Mouse (Mus musculus): ENCODE data around the gene Fezf2. TPM values are rescaled to one million over a fixed set of nuclear protein-coding genes. Genes with fewer than 3 reads are reported as not detected.

The Fezf2 gene
- polyA plus RNA-seq (2015; fragmentation: Nextera tagmentation; extraction: Ambion mirVana) = 0.21 TPM in 1 of 2 replicates, not detected in the other

- ATAC-seq (ENCODE audit: borderline replicate concordance, extremely low read depth, low FRiP score, low TSS enrichment) = no peak
- Histone ChIP-seq H3K4me1 (peaks cover 17% of the 10 kb centered on the region), H3K4me2 (no peak within 1 kb of the TSS), H3K9me3 (no peaks in the 10 kb centered on the region), H3K36me3 (no peaks in the 10 kb centered on the region), H3K4me3 (no peak within 1 kb of the TSS; the same call in 1 of the 2 replicates), H3K9ac (no peak within 1 kb of the TSS), H3K27me3 (peaks cover 98% of the 10 kb centered on the region), H3K27ac (no peak within 1 kb of the TSS)
- WGBS = 8% methylated on average over 2 of the region's 2 CpGs
Observed at GRCm38 (mm10) chr14:12348089-12348488, at the start of gene Fezf2. Gene Fezf2 (minus strand): TSS chr14:12348189.

DNA sequence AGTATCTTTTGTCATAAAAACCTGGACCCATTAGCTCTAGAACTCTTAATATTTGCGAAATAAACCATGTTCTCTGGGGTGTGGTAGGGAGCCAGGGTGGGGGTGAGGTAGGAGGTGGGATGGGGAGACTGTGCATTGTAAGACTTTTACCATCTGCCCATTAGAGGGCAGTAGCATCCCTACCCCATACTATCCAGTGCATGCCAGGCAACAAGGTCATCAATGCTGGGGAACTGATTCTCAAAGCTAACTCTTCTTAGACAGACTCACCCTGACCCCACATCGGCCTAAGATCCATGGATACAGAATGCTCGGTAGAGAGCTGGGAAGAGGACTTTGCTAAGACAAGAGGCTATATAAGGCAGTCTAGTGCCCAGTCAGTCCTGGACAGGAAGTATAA, 49.6 kb upstream of the Fezf2 start:
- H3K9me3 ChIP-seq = no peaks in the 10 kb centered on the region
- H3K9ac ChIP-seq = no peak overlapping the region
- no peak overlapping the region for H3K27ac ChIP-seq
- H3K4me1 ChIP-seq = no peaks in the 10 kb centered on the region
- no peak overlapping the region for H3K4me3 ChIP-seq
- H3K4me2 ChIP-seq = no peak overlapping the region
- WGBS = 67% methylated on average over 3 of the region's 3 CpGs
- H3K36me3 ChIP-seq = no peaks in the 10 kb centered on the region
- H3K27me3 ChIP-seq = no peaks in the 10 kb centered on the region
- no peak for ATAC-seq (ENCODE audit: borderline replicate concordance, extremely low read depth, low FRiP score, low TSS enrichment)

GRCm38 (mm10) chr14:12394318-12394717, 46.3 kb upstream of the Fezf2 start:
- no peaks in the 10 kb centered on the region for H3K9me3 ChIP-seq
- H3K36me3 ChIP-seq = no peaks in the 10 kb centered on the region
- 63% methylated on average over 2 of the region's 2 CpGs for WGBS
- H3K4me2 ChIP-seq = no peak overlapping the region
- H3K4me1 ChIP-seq = no peaks in the 10 kb centered on the region
- no peak overlapping the region for H3K27ac ChIP-seq
- no peaks in the 10 kb centered on the region for H3K27me3 ChIP-seq
- ATAC-seq (ENCODE audit: borderline replicate concordance, extremely low read depth, low FRiP score, low TSS enrichment) = no peak
- H3K9ac ChIP-seq = no peak overlapping the region
- H3K4me3 ChIP-seq = no peak overlapping the region

- no peak overlapping the region for H3K4me3 ChIP-seq
- H3K4me2 ChIP-seq = no peak overlapping the region
- H3K4me1 ChIP-seq = no peaks in the 10 kb centered on the region
- no peak overlapping the region for H3K27ac ChIP-seq
- H3K9me3 ChIP-seq = no peaks in the 10 kb centered on the region
- H3K36me3 ChIP-seq = no peaks in the 10 kb centered on the region
- H3K27me3 ChIP-seq = no peaks in the 10 kb centered on the region
- ATAC-seq (ENCODE audit: borderline replicate concordance, extremely low read depth, low FRiP score, low TSS enrichment) = no peak
- 63% methylated on average over 12 of the region's 12 CpGs for WGBS
- H3K9ac ChIP-seq = no peak overlapping the region
Observed at GRCm38 (mm10) chr14:12393271-12393861, 45.4 kb upstream of the Fezf2 start.

DNA sequence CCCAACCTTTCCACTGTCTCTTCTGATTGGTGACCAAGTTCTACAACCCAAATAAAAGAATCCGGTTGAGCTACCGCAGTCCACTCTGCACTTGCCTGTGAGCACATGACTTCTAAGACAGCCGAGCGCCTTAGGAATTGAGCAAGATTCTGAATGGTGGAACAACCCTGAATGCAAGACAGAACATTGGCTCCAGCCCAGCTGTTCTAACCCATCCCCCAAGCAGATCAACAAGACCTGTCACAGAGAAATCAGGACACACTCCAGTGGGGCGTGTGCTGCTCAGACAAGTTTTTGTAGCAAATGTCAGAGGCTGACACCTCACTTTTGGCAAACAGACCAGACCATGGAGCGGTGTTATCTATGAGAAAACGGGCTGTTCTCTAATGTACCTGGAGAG, 43.2 kb upstream of the Fezf2 start:
- no peaks in the 10 kb centered on the region for H3K27me3 ChIP-seq
- no peak for ATAC-seq (ENCODE audit: borderline replicate concordance, extremely low read depth, low FRiP score, low TSS enrichment)
- WGBS = 43% methylated on average over 7 of the region's 7 CpGs
- H3K27ac ChIP-seq = no peak overlapping the region
- H3K4me2 ChIP-seq = no peak overlapping the region
- H3K4me1 ChIP-seq = no peaks in the 10 kb centered on the region
- H3K36me3 ChIP-seq = no peaks in the 10 kb centered on the region
- no peaks in the 10 kb centered on the region for H3K9me3 ChIP-seq
- no peak overlapping the region for H3K9ac ChIP-seq
- H3K4me3 ChIP-seq = no peak overlapping the region

- WGBS = 42% methylated on average over 14 of the region's 14 CpGs
- H3K36me3 ChIP-seq = no peaks in the 10 kb centered on the region
- H3K27me3 ChIP-seq = no peaks in the 10 kb centered on the region
- H3K9ac ChIP-seq = no peak overlapping the region
- no peak overlapping the region for H3K4me3 ChIP-seq
- H3K4me1 ChIP-seq = no peaks in the 10 kb centered on the region
- H3K9me3 ChIP-seq = no peaks in the 10 kb centered on the region
- no peak overlapping the region for H3K27ac ChIP-seq
- ATAC-seq (ENCODE audit: borderline replicate concordance, extremely low read depth, low FRiP score, low TSS enrichment) = no peak
- no peak overlapping the region for H3K4me2 ChIP-seq
Observed at GRCm38 (mm10) chr14:12388806-12389436, 40.9 kb upstream of the Fezf2 start.

GRCm38 (mm10) chr14:12388192-12388795, 40.3 kb upstream of the Fezf2 start:
- H3K4me3 ChIP-seq = no peak overlapping the region
- H3K27me3 ChIP-seq = no peaks in the 10 kb centered on the region
- no peak for ATAC-seq (ENCODE audit: borderline replicate concordance, extremely low read depth, low FRiP score, low TSS enrichment)
- no peak overlapping the region for H3K27ac ChIP-seq
- H3K4me2 ChIP-seq = no peak overlapping the region
- H3K4me1 ChIP-seq = no peaks in the 10 kb centered on the region
- no peak overlapping the region for H3K9ac ChIP-seq
- H3K9me3 ChIP-seq = no peaks in the 10 kb centered on the region
- H3K36me3 ChIP-seq = no peaks in the 10 kb centered on the region
- 30% methylated on average over 4 of the region's 4 CpGs for WGBS

GRCm38 (mm10) chr14:12387176-12387575, 39.2 kb upstream of the Fezf2 start:
- no peaks in the 10 kb centered on the region for H3K36me3 ChIP-seq
- no peaks in the 10 kb centered on the region for H3K9me3 ChIP-seq
- H3K27me3 ChIP-seq = no peaks in the 10 kb centered on the region
- H3K4me1 ChIP-seq = no peaks in the 10 kb centered on the region
- no peak overlapping the region for H3K4me3 ChIP-seq
- no peak overlapping the region for H3K4me2 ChIP-seq
- no peak overlapping the region for H3K9ac ChIP-seq
- no peak for ATAC-seq (ENCODE audit: borderline replicate concordance, extremely low read depth, low FRiP score, low TSS enrichment)
- 62% methylated on average over 6 of the region's 6 CpGs for WGBS
- H3K27ac ChIP-seq = no peak overlapping the region

- no peak overlapping the region for H3K27ac ChIP-seq
- WGBS = 16% methylated on average over 9 of the region's 9 CpGs
- no peak for ATAC-seq (ENCODE audit: borderline replicate concordance, extremely low read depth, low FRiP score, low TSS enrichment)
Observed at GRCm38 (mm10) chr14:12377883-12378282, 29.9 kb upstream of the Fezf2 start.

GRCm38 (mm10) chr14:12377289-12377688, 29.3 kb upstream of the Fezf2 start:
- H3K4me3 ChIP-seq = no peak overlapping the region
- H3K4me2 ChIP-seq = no peak overlapping the region
- 84% methylated on average over 2 of the region's 2 CpGs for WGBS
- no peak for ATAC-seq (ENCODE audit: borderline replicate concordance, extremely low read depth, low FRiP score, low TSS enrichment)
- H3K27me3 ChIP-seq = no peaks in the 10 kb centered on the region
- H3K36me3 ChIP-seq = no peaks in the 10 kb centered on the region
- no peaks in the 10 kb centered on the region for H3K4me1 ChIP-seq
- H3K9me3 ChIP-seq = no peaks in the 10 kb centered on the region
- H3K9ac ChIP-seq = no peak overlapping the region
- H3K27ac ChIP-seq = no peak overlapping the region

More at GRCm38 (mm10) chr14:12377883-12378282, 29.9 kb upstream of the Fezf2 start:
- Histone ChIP-seq H3K4me2 (no peak overlapping the region), H3K27me3 (no peaks in the 10 kb centered on the region), H3K9ac (no peak overlapping the region), H3K4me1 (no peaks in the 10 kb centered on the region), H3K9me3 (no peaks in the 10 kb centered on the region), H3K4me3 (no peak overlapping the region), H3K36me3 (no peaks in the 10 kb centered on the region)

- H3K36me3 ChIP-seq = no peaks in the 10 kb centered on the region
- no peaks in the 10 kb centered on the region for H3K9me3 ChIP-seq
- 87% methylated on average over 2 of the region's 2 CpGs for WGBS
- H3K9ac ChIP-seq = no peak overlapping the region
- no peak overlapping the region for H3K27ac ChIP-seq
- ATAC-seq (ENCODE audit: borderline replicate concordance, extremely low read depth, low FRiP score, low TSS enrichment) = no peak
- H3K4me2 ChIP-seq = no peak overlapping the region
- no peaks in the 10 kb centered on the region for H3K27me3 ChIP-seq
- no peak overlapping the region for H3K4me3 ChIP-seq
- H3K4me1 ChIP-seq = no peaks in the 10 kb centered on the region
Observed at GRCm38 (mm10) chr14:12375451-12375850, 27.5 kb upstream of the Fezf2 start.

DNA sequence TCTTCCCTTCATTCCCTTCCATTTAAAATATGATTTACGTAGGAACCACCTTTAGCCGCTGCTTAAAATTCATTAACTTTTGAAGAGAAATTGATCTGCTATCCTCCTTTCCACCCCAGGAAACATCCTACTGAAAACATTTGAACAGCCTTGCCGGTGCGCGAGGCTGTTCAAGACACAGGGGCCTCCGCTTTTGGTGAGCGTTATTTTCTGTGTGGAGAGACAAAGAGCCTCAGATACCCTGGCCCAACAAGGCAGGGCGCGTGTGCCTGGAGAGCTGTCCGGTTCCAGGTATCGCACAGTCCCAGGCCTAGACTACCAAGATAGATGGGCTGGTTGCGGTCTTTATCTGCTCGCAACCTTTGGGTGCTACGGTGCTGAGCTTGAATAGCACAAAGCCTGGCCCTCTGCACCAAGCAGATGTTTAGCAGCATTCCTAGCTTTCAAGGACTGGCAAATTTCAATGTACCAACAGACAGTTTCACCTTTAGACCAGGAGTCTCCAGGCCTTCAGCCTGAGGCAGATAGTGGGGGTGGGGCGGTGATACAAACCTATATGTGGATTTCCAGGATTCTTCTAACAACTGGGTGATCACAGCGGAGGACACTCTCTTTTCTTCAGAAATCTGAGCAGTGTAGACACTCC, 2.4 kb upstream of the Fezf2 start:
- Histone ChIP-seq H3K36me3 (no peaks in the 10 kb centered on the region), H3K27me3 (peaks cover 95% of the 10 kb centered on the region), H3K9me3 (no peaks in the 10 kb centered on the region), H3K4me1 (peaks cover 9% of the 10 kb centered on the region; the same call in 1 of the 2 replicates), H3K9ac (no peak overlapping the region), H3K4me3 (no peak overlapping the region), H3K27ac (no peak overlapping the region), H3K4me2 (no peak overlapping the region)
- WGBS = 8% methylated on average over 16 of the region's 16 CpGs
- ATAC-seq (ENCODE audit: borderline replicate concordance, extremely low read depth, low FRiP score, low TSS enrichment) = no peak
